Mouse (Mus musculus): ENCODE measurements around the gene Agps.

DNA sequence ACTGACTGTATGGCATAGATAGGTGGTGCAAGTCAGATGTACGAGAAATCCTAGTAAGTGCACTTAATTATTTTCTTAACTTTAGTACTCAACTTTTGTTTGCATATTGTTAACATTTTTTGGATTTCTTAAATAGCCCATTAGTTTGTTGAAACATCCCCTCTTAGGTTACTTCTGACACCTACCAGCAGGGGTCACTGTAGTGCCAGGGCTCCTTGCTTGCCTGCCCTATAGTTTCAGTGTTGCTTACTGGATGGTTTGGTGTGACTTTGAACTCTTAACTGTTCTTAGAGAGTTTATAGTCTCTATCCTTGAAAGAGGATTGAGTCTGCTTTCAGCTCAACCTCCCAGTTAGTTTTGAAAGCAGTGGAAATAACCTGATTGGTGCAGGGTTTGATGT is 51.6 kb downstream of the Agps start:
- TF ChIP-seq CTCF (IDR thresholded peaks at IDR 0.05; ENCODE audit: insufficient read depth, low read length) (peak; percentile 91), POLR2A (IDR thresholded peaks at IDR 0.05; ENCODE audit: borderline replicate concordance, extremely low read depth, low read depth, low read length) (no peak)

Measured in lung, adult 2 months (tissue).